Mouse (Mus musculus): ENCODE data around the gene Foxl1. TPM values are rescaled to one million over a fixed set of nuclear protein-coding genes. Genes with fewer than 3 reads are reported as not detected.

Gene Foxl1
- total and polyA plus RNA-seq, 3 experiments = 0.04 TPM; not detected in 2

DNA sequence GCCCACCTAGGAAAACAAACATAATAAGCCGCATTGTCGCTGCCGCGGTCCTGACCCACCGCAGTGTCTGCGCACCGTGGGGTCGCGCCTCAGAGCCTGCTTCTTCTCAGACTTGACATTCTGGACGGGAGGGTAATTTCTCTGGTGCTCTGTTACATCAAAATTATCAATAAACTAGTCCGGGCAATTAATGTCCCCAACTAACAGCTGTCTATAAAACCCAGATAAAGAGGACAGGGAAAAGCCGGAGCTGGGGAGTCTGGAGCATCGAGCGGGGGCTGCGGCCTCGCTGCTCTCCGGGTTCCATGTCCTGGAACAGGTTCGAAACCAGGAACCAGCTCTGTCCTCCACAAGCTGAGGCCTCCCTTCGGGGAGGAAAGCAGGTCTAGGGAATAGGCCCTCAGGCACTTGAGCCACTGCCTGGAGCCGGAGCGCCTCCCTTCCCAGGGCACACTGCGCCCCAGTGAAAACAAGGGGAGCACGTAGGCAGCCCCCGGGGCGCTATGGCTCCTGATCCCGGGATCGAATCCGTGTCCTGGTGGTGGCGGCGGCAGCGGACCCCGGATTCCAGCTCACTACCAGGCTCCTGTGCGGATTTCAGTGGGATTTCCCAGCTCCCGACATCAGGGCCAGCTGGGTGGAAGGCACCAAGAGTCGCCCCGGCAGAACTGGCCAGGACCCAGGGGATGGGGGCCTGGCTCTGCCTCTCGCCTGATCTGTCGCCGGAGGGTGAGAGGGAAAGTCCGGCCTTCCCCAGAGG, 38.7 kb upstream of the Foxl1 start:
- no peaks in the 10 kb centered on the region for H3K36me3 ChIP-seq (replicated peaks in 1 of 2; ENCODE audit: control insufficient read depth in 1 of 2, insufficient read depth in 1 of 2, low read length in 1 of 2)
- no peak overlapping the region for H3K9ac ChIP-seq (ENCODE audit: insufficient read depth, low read depth)
- H3K79me2 ChIP-seq (replicated peaks; ENCODE audit: control insufficient read depth, extremely low read depth, insufficient read depth, poor library complexity, severe bottlenecking) = no peaks in the 10 kb centered on the region
- H3K4me1 ChIP-seq (ENCODE audit: control insufficient read depth in 1 of 2, insufficient read depth in 2 of 2) = no peaks in the 10 kb centered on the region
- peaks cover 9% of the 10 kb centered on the region for H3K9me3 ChIP-seq (replicated peaks; ENCODE audit: low read length)
- no peak for TF ChIP-seq CHD2 (IDR thresholded peaks at IDR 0.05; ENCODE audit: low read length)
- DNase-seq (ENCODE audit: extremely low read depth) = no peak
- H3K4me3 ChIP-seq (replicated peaks in 1 of 3; ENCODE audit: low read depth in 2 of 3, low read length in 2 of 3, poor library complexity in 1 of 3) = no peak overlapping the region
- H3K4me2 ChIP-seq (ENCODE audit: insufficient read depth, low read depth, poor library complexity, severe bottlenecking) = no peak overlapping the region
- peaks cover 66% of the 10 kb centered on the region for H3K27me3 ChIP-seq (replicated peaks)
- no peak overlapping the region for H3K27ac ChIP-seq (ENCODE audit: insufficient read depth, low read depth)
- in situ Hi-C loops (cut with MboI; ENCODE audit: low pct_ligation_motif_present, low pct_unique_long_range_greater_than_20kb, low sequenced_read_pairs) (no loop called here), dilution Hi-C loops (cut with MboI; ENCODE audit: extremely low pct_ligation_motif_present, extremely low pct_unique_long_range_greater_than_20kb, low sequenced_read_pairs) (no loop called here)

DNA sequence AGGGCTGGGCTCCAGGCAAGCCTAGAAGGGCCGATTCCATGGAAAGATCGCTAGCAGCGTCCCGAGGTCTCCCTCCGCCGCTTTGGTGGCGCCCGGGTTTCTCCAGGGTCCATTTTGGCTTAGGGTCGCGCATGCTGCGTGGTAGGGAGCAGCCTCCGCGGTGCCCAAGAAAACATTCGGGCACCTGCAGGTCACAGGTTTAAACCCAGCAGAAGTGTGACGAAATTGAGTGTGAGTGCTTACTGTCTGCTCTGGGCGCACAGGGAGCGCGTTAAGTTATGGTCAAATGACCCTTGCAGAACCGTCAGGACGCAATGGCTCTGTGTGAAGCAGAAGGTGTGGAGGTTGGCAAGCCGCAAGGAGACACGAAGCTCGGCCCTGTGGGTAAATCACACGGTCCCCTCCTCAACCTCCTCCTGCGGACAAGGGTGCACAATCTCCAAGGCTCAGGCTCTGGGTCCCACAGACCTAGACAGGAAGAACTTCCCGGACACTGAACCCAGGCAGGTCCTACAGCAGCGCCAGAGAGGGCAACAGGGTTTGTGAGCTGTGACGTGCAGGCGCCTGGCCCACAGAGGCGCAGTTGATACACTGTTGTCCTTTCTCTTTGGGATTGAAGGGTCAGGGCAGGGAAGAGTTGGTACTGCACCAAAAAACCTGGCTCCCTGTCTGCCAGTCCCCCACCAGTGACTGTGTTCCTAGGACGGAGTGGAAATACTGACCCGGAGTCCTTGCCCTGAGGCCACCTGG, 37.9 kb upstream of the Foxl1 start:
- peaks cover 66% of the 10 kb centered on the region for H3K27me3 ChIP-seq (replicated peaks)
- H3K27ac ChIP-seq (ENCODE audit: insufficient read depth, low read depth) = no peak overlapping the region
- H3K36me3 ChIP-seq (replicated peaks in 1 of 2; ENCODE audit: control insufficient read depth in 1 of 2, insufficient read depth in 1 of 2, low read length in 1 of 2) = no peaks in the 10 kb centered on the region
- DNase-seq (ENCODE audit: extremely low read depth) = no peak
- TF ChIP-seq MEF2A (IDR thresholded peaks at IDR 0.05; ENCODE audit: borderline replicate concordance, low read depth, low read length) (no peak), BHLHE40 (IDR thresholded peaks at IDR 0.05; ENCODE audit: low read depth, low read length) (no peak), IRF4 (IDR thresholded peaks at IDR 0.05; ENCODE audit: low read depth, low read length) (no peak)
- peaks cover 4% of the 10 kb centered on the region for H3K9me3 ChIP-seq (replicated peaks; ENCODE audit: low read length)
- in situ Hi-C loops (cut with MboI; ENCODE audit: low pct_ligation_motif_present, low pct_unique_long_range_greater_than_20kb, low sequenced_read_pairs) = loop anchor here (5.0 kb wide), 2 partner anchors 263 to 413 kb away; no protein-coding TSS in a partner anchor
- H3K79me2 ChIP-seq (replicated peaks; ENCODE audit: control insufficient read depth, extremely low read depth, insufficient read depth, poor library complexity, severe bottlenecking) = no peaks in the 10 kb centered on the region
- no peaks in the 10 kb centered on the region for H3K4me1 ChIP-seq (ENCODE audit: control insufficient read depth in 1 of 2, insufficient read depth in 2 of 2)
- H3K9ac ChIP-seq (ENCODE audit: insufficient read depth, low read depth) = no peak overlapping the region
- dilution Hi-C loops (cut with MboI; ENCODE audit: extremely low pct_ligation_motif_present, extremely low pct_unique_long_range_greater_than_20kb, low sequenced_read_pairs) = no loop called here
- no peak overlapping the region for H3K4me2 ChIP-seq (ENCODE audit: insufficient read depth, low read depth, poor library complexity, severe bottlenecking)
- no peak overlapping the region for H3K4me3 ChIP-seq (replicated peaks in 1 of 3; ENCODE audit: low read depth in 2 of 3, low read length in 2 of 3, poor library complexity in 1 of 3)

DNA sequence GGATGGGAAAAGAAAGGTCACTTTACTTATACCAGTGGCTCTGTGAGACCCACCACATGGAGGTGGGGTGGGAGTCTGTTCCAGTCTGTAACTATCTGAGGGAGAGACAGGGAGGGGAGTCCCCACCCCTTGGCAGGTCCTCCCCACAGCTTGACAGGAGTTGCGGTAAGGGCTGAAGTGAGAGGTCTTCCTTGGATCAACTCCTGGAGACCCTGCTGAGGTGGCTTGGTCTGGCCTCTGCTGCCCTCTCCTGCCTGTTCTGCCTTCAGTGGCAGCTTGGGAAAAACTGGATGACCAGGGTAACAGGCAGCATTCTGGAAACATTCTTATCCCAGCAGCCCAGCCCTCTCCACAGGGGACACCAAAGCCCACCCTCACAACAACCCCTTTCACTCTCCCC, 37.0 kb upstream of the Foxl1 start:
- H3K4me2 ChIP-seq (ENCODE audit: insufficient read depth, low read depth, poor library complexity, severe bottlenecking) = no peak overlapping the region
- H3K36me3 ChIP-seq (replicated peaks in 1 of 2; ENCODE audit: control insufficient read depth in 1 of 2, insufficient read depth in 1 of 2, low read length in 1 of 2) = peaks cover 0 to 4% of the 10 kb centered on the region in 2 experiments
- no peaks in the 10 kb centered on the region for H3K79me2 ChIP-seq (replicated peaks; ENCODE audit: control insufficient read depth, extremely low read depth, insufficient read depth, poor library complexity, severe bottlenecking)
- H3K27ac ChIP-seq (ENCODE audit: insufficient read depth, low read depth) = no peak overlapping the region
- peaks cover 63% of the 10 kb centered on the region for H3K27me3 ChIP-seq (replicated peaks)
- no peak for DNase-seq (ENCODE audit: extremely low read depth)
- TF ChIP-seq EP300 (IDR thresholded peaks at IDR 0.05; ENCODE audit: low read length) (no peak), HCFC1 (IDR thresholded peaks at IDR 0.05; ENCODE audit: low read depth, low read length) (no peak), SMC3 (IDR thresholded peaks at IDR 0.05; ENCODE audit: low read depth, low read length) (peak; percentile 9; the same call in 1 of the 2 replicates), RAD21 (IDR thresholded peaks at IDR 0.05; ENCODE audit: low read depth, low read length) (peak; percentile 28), CTCF (conservative IDR thresholded peaks at IDR 0.05 in 1 of 2, IDR thresholded peaks at IDR 0.05 in 1 of 2; ENCODE audit: low read depth in 2 of 2, low read length in 2 of 2) (peak in 1 of 2 experiments; percentile 27; a peak in 2 of 4 replicates)
- H3K9ac ChIP-seq (ENCODE audit: insufficient read depth, low read depth) = no peak overlapping the region
- in situ Hi-C loops (cut with MboI; ENCODE audit: low pct_ligation_motif_present, low pct_unique_long_range_greater_than_20kb, low sequenced_read_pairs) (loop anchor here (5.0 kb wide), 2 partner anchors 263 to 413 kb away; no protein-coding TSS in a partner anchor), dilution Hi-C loops (cut with MboI; ENCODE audit: extremely low pct_ligation_motif_present, extremely low pct_unique_long_range_greater_than_20kb, low sequenced_read_pairs) (no loop called here)
- H3K9me3 ChIP-seq (replicated peaks; ENCODE audit: low read length) = no peaks in the 10 kb centered on the region
- H3K4me3 ChIP-seq (replicated peaks in 1 of 3; ENCODE audit: low read depth in 2 of 3, low read length in 2 of 3, poor library complexity in 1 of 3) = no peak overlapping the region
- no peaks in the 10 kb centered on the region for H3K4me1 ChIP-seq (ENCODE audit: control insufficient read depth in 1 of 2, insufficient read depth in 2 of 2)

Data from CH12.LX (cell line).